Mouse (Mus musculus) mesoderm, embryonic 11.5 days (tissue): ENCODE measurements around the gene Ntn5.

Experiments
- DNase-seq: peaks from one replicate; pipeline ENCODE4 v3.0.0-alpha.2; 2012; ENCODE audit warnings: low read depth, low spot score

Ntn5 gene

GRCm38 (mm10) chr7:45711316-45712021, 27.6 kb downstream of the Ntn5 start:
- DNase-seq, result no peak

DNA sequence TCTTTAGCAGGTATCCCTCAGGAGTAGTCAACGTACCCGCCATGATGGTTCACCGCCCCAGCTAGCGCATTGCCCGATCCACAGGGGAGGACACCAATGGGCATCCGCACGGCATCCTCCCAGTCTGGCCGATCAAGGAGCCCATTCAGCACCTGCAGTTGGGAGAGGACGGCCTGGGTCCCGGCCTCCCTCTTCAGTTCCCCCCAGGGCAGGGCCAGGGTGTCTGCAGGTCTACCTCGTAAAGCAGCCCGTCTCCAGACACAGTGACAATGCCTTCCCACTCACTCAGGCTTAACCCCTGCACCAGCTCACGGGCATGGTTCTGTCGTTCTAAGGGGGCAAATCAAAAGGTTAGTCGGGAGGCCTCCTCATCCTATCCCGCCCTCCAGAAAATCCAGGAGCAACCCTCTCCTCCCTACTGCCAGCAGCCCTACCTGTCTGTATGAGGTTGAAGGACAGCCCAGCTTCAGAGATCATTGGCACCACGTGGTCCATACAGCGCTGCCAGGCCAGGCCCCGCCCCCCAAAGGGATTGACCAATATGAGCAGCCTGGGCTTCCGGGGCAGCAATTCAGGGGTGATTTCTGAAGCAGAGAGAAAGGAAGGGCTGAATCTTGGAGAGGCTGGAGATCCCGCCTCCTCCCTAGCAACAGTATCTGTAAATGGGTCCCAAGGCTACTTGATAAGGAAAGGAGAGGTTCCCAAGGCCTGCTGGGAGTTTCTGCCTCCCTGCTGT, 28.4 kb downstream of the Ntn5 start:
- no peak for DNase-seq

GRCm38 (mm10) chr7:45713396-45713795, 29.6 kb downstream of the Ntn5 start:
- DNase-seq, result no peak

DNA sequence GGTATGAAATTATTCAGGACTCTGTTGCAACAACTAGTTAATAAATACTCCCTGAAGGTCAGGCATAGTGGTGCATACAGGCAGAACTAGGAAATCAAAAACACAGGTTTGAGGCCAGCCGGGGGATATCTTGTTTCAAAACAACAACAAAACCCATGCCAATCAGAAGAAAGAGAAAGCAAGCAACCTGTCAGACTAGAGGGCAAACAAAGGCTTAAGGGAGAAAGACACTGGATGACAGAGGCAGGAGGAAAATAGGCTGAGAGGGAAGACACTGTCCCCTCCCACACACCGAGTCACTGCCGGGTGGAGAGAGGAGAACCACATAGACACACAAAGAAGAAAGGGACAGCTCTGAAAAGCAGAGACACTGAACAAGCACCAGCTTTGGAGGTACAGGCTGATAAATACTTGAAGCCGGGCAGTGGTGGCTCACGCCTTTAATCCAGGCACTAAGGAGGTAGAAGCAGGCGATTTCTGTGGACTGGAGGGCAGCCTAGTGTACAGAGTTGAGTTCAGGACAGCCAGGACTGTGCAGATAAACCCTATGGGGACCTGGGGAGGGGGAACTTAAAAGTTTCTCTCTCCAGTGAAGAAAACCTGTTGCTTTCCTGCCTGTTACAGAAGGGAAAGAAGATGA, 30.2 kb downstream of the Ntn5 start:
- no peak for DNase-seq

DNA sequence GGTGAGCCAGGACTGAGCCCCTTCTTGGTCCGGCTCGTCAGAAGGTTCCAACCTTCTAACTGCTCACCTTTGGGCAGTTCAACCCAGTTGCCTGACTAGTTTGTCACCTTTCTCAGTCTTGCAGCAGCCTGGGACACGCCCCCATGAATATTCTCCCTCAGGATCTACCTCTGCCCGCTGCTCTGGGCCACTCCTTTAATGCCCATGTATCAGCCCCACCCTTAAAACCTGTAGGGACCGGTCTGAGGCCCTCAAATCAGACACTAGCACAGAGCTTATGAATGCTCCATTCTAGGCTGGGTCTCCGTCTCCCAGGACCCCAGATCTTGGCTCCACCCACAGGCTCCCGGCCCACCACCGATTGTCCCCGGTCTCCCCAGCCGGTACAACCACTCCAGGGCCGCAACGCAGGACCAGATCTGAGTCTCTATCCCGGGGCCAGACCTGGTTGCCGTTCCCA, 30.8 kb downstream of the Ntn5 start:
- no peak for DNase-seq

- DNase-seq, result peak; percentile 96
Observed at GRCm38 (mm10) chr7:45715090-45715708, 31.4 kb downstream of the Ntn5 start, which contains the start of gene Rpl18. Gene Rpl18 (plus strand): TSS chr7:45715457.

GRCm38 (mm10) chr7:45715741-45716459, 32.1 kb downstream of the Ntn5 start:
- no peak for DNase-seq

DNA sequence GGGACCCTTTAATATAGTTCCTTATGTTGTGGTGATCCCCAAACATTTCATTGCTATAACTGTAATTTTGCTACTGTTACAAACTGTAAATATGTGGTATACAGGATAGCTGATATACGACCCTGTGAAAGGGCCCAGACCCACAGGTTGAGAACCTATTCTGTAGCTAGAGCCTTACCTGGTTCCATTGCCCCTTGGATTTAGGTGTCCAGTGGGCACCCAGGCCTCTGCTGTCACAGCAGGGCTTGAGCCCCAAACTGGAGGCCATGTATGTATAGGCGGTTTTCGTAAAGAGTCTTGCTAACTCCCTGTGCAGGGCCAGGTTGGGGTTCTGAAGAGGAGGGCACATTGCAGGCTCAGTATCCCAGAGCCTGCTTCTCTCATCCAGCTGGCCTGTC, 32.6 kb downstream of the Ntn5 start:
- no peak for DNase-seq

DNA sequence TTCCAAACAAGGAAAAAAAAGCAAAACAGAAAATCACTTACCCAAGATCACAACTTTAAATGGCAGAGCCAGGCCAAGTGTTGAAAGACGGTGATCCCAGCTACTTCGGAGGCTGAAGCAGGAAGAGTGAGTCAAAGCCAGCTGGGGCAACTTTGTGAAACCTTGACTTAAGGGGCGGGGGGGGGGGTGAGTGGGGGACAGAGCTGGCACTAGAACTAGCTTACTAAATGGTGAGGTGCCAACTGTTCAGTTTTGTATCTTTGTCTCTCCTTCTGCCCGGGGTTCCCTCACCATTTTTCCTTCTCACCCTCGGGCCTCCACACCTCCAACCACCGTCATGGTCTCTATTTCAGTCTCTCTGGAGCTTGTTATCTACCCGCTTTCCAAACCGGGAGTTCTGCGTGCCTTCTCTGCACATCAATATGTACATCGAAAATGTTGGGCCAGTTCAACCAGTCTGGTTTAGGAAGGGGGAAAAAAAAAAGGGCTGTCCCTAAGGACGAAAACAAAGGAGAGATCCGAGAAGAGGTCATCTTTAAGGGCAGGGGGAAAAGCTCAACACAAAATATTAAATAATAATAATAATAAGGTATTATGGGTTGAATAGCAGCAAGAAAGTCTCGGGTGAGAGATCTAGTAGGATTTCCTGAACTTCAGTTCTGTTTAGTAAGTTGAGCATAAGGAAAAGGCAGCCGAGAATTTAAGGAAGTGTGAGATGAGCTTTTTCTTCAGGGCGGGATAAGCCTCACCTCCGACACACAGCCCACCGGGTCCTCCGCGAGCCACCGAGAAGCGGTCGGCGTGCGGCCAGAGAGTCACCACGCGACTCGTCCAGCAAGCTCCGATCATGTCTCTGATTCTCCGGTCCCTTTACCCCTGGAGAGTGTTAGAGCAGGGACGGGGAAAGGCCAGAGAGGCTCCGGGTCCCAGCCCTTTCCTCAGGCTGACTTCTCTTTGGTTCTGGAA, 33.4 kb downstream of the Ntn5 start:
- no peak for DNase-seq

- DNase-seq, result peak; percentile 100
Observed at GRCm38 (mm10) chr7:45717918-45718297, 34.1 kb downstream of the Ntn5 start, which contains the start of gene Sphk2. Gene Sphk2 (minus strand): TSS chr7:45718002.

- no peak for DNase-seq
Observed at GRCm38 (mm10) chr7:45718331-45718730, 34.5 kb downstream of the Ntn5 start.

GRCm38 (mm10) chr7:45719180-45719579, 35.4 kb downstream of the Ntn5 start:
- no peak for DNase-seq

DNA sequence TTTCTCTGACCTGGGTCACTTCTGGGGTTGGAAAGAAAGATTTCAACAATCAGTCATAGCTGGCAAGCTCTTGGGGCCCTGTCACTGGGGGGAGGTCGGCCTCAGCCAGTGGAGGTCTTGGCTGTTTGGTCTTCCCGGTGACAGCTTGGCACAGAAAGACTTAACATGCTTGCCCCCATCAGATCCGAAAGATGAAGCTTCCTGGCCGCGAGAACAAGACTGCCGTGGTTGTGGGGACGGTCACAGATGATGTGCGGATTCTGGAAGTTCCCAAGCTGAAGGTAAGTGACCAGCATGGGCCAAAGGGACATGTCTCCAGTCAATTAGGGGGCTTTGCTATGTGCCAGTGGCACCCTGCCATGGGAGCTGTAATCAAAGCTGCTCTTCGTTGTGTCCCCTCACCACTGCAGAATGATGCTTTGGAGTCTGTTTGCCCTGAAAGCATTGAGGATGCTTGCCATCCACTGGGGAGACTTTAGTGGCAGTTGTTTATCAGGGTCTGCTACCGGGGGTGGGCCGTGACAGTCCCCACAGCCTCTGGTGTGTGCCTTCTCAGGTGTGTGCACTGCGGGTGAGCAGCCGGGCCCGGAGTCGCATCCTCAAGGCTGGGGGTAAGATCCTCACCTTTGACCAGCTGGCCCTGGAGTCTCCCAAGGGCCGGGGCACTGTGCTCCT, 36.1 kb downstream of the Ntn5 start:
- no peak for DNase-seq

- no peak for DNase-seq
Observed at GRCm38 (mm10) chr7:45720413-45721233, 36.8 kb downstream of the Ntn5 start, which contains the start of gene Fam83e. Gene Fam83e (plus strand): TSS chr7:45721212.

DNA sequence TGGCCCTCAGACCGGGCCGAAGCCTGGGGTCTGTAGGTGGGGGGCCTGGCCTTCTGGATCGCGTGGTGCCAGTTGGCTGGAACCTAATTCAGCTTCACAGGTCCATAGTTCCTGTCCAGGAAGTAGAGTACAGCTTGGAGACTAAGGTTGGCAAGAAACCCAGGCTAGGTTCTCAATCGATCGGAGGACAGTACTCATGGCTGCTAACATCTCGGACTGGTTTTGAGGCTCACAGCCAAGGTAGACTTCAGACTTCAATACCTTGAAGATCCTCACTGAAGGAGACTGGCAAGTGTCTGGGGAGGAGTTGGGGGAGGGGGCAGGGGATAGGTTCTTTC, 37.4 kb downstream of the Ntn5 start:
- no peak for DNase-seq

- DNase-seq, result no peak
Observed at GRCm38 (mm10) chr7:45721642-45722347, 38.0 kb downstream of the Ntn5 start.

DNA sequence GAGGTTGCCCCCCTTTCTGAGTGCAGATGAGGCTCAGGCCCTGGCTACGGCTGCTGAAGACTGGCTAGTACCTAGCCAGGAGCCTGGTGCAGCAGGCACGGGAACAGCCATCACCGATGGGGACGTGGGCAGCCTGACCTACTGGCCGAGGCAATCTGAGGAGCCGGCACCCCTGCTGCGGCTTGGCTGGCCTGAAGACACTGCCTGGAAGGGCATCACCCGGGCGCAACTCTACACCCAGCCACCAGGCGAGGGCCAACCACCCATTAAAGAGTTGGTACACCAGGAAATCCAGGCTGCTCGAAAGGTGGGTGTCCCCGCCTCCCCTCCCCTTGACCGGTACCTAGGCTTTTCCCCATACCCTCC, 38.5 kb downstream of the Ntn5 start:
- DNase-seq, result no peak

GRCm38 (mm10) chr7:45723301-45723700, 39.5 kb downstream of the Ntn5 start:
- DNase-seq, result no peak
